Mouse (Mus musculus) bone marrow, adult 2 months (tissue): ENCODE data around the gene Sppl2c. TPM values are rescaled to one million over a fixed set of nuclear protein-coding genes. Genes with fewer than 3 reads are reported as not detected.

ENCODE experiments used
- H3K27ac ChIP-seq: fragments of 200-500 bp; 2 replicates; pipeline ENCODE4 v1.5.1; 2012; ENCODE audit warnings: low read depth, mild to moderate bottlenecking, control low read depth, inconsistent platforms, low read length; ENCODE audit not compliant: control insufficient read depth, poor library complexity, insufficient read depth
- H3K4me1 ChIP-seq: fragments of 200-500 bp; 2 replicates; pipeline ENCODE4 v1.6.1; 2011; ENCODE audit warnings: low read length; ENCODE audit not compliant: control insufficient read depth, insufficient read depth
- H3K4me3 ChIP-seq: fragments of 200-500 bp; replicated peaks from 2 replicates; pipeline ENCODE3; 2011; ENCODE audit warnings: mild to moderate bottlenecking, low read depth, low read length, control low read depth; ENCODE audit not compliant: control insufficient read depth
- CTCF ChIP-seq: fragments of 200-500 bp; IDR thresholded peaks from 2 replicates; pipeline ENCODE4 v1.5.1; 2011; ENCODE audit warnings: low read length, control low read depth; ENCODE audit not compliant: control insufficient read depth, insufficient read depth
- POLR2A ChIP-seq: fragments of 200-500 bp; IDR thresholded peaks from 2 replicates; pipeline ENCODE4 v1.6.1; 2011; ENCODE audit warnings: low read depth, mild to moderate bottlenecking, control low read depth, low read length, borderline replicate concordance; ENCODE audit not compliant: control insufficient read depth
- WGBS: fragments of 180-500 bp; shearing (Covaris S2); methylation state at CpG from one replicate; pipeline ENCODE4 v1.1.7; 2018; 5-methylcytosine and 5-hydroxymethylcytosine counted together
- polyA plus RNA-seq: library from polyadenylated mRNA; stranded (reverse); fragments of >200 nt; gene quantifications from 2 replicates; pipeline ENCODE4 v1.2.4, GENCODE M21; 2011; ENCODE audit warnings: low replicate concordance; ENCODE audit not compliant: missing spikeins, insufficient read depth, insufficient read length

Gene Sppl2c
- polyA plus RNA-seq, 1 experiment: not detected

DNA sequence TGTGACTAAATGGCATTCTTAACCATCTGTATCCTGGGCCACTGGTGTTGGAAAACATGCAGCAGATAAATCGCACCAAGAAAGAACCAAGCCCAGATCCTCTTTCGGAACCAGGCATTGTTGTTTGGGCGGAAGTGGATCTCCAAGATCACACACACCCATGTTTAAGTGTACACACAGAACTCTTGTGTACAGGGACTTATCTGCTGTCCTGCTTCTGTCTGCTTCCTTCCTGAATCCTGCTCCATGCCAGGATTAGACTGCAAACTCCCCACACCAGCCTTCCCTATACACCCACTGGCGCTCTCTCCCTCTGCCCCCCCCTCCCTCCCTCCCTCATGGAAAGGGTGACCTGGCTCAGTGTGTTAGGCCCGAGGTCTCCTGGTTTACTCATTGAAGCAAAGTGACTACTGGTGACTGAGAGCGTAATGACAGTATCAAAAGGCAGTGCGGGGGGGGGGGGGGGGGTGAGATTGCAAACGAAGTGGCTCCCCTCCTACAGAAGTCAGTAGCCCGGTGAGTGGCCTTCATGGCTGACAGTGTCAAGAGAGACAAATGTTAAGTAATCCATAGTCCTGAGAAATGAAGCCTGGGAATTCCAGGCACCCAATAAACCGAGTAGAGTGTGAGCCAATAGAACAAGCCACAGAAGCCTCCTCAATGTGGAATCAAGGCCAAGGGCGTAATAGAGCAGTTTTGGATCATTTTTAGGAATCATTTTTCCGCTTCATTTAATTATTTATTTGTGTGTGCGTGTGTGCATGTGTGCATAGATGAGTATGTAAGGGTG, 52.0 kb downstream of the Sppl2c start:
- TF ChIP-seq POLR2A (no peak), CTCF (no peak)
- no peaks in the 10 kb centered on the region for H3K4me1 ChIP-seq
- no peak overlapping the region for H3K27ac ChIP-seq
- no peak overlapping the region for H3K4me3 ChIP-seq
- 59% methylated on average over 13 of the region's 13 CpGs for WGBS

Other genes with a start within 250 kb of the Sppl2c start
- gene Nsf, start 232.3 kb upstream of the Sppl2c start, polyA plus RNA-seq: 10.3 and 13.2 TPM in 2 replicates
- 16.4 and 17.7 TPM in 2 replicates for gene Arf2, start 219.6 kb upstream of the Sppl2c start, polyA plus RNA-seq
- gene Crhr1, start 53.5 kb upstream of the Sppl2c start, polyA plus RNA-seq: not detected in 2 replicates
- 2.2 and 5.5 TPM in 2 replicates for gene Mapt, start 45.1 kb downstream of the Sppl2c start, polyA plus RNA-seq